Mouse (Mus musculus): ENCODE measurements at regions not wholly inside any gene's neighbourhood (a gene's known extent, or its start where the extent isn't known, plus 50 kb on each side); places are given as distances from the start of the nearest gene placed in this dataset.

DNA sequence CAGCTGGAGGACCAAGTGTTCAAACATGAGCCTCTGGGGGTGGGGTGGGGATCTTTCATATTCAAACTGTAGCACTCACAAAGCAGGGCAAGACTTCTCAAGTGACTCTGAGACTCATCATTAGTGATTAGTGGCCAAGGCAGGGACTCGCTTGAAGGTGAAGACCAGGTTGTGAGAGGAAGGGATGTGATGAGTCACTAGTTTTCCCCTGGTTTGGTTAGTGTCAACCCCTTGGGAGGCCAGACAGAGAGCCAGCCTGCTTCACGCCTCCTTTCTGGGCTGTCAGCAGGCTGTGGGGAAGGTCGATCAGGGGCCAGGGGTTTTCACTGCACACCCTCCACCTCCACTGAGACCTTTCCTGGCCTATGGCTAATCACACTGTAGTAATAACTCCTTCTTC is 65.2 kb downstream of the Slc30a10 start:
- DNase-seq (ENCODE audit: low read depth), result no peak

DNA sequence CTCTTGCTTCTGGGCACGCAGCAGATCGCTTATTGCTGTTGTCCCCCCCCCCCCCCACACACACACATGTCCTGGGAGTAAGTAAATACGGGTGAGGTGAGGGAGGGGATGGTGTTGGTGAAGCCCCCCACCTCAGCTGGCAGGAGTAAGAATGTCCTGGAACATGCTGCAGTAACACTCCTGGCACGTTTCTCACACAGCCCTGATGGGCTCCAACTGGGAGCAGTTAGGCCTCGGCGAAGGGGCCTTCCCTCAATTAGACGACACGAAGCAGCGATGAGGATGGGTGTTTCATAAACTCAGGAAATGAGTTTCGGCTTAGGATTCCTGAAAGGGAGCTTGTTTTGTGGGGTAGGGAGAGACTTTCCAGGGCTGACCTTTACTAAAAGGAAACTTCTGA is 69.4 kb downstream of the Slc30a10 start:
- no peak for DNase-seq (ENCODE audit: low read depth)

DNA sequence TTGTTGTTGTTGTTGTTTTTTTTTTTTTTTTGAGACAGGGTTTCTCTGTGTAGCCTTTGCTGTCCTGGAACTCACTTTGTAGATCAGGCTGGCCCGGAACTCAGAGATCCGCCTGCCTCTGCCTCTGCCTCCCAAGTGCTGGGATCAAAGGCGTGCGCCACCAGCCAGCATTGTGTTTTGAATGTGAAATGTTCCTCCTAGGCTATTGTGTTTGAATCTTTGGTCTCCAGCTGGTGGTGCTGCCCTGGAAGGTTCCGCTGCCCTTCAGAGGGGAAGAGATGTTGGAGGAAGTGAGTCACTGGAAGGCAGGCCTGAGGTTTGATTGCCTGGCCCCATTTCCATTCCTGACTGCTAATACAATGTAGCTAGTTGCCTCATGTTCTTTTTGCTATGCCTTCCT is 78.8 kb downstream of the Slc30a10 start:
- DNase-seq (ENCODE audit: low read depth), result no peak

DNA sequence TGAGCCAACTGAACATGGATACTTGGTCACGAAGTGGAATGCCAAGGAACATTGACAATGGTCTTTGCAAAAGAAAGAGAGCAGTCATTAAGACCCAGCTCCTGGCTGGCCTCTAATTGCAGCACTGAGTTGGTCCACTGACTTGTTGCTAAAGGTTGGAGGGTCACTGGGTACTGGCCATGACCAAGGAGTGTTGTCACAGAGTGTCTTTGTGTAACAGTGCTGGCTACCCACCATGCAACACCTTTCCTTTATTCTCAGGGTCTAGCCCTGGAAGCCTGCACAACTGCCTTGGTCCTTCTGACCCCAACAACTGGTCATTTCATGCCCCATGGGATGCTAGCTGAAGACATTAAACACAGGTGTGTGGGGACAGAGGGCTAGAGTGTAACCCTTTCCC is 79.5 kb downstream of the Slc30a10 start:
- DNase-seq (ENCODE audit: low read depth), result no peak

DNA sequence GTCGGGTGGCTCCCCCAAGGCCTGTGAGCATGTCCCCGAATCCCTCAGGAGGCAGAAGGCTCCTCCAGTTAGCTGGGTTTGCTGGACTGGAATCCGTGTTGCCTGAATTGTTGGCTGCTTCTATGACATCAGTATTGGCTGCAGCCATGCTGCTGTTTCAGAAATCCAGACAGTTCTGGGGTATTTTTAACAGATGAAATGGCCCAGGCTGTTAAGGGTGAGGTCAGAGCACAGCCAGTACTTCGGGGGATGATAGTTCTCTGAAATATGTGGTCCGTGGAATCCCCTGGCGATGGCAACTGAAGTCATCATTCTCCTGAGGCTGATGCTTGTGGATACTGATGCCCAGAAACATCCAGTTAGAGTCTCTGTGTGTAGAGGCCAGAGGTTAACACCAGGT is 80.7 kb downstream of the Slc30a10 start:
- no peak for DNase-seq (ENCODE audit: low read depth)

DNA sequence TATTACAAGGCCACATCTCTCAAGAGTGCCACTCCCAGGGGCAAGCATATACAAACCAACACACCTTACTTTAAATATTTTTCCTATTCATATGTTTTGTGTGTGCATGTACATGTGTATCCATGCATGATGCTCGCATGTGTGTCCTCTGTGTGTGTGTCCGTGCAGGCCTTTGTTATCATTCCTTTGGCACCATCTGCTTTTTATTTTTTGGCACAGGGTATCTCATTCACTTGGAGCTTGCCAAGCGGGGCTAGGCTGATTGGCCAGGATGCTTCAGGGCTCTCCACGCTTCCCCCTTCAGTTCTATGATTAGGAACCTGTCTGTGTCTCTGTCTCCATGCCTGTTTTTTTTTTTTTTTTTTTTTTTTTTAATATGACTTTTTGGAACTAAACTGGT is 82.6 kb downstream of the Slc30a10 start:
- no peak for DNase-seq (ENCODE audit: low read depth)

DNA sequence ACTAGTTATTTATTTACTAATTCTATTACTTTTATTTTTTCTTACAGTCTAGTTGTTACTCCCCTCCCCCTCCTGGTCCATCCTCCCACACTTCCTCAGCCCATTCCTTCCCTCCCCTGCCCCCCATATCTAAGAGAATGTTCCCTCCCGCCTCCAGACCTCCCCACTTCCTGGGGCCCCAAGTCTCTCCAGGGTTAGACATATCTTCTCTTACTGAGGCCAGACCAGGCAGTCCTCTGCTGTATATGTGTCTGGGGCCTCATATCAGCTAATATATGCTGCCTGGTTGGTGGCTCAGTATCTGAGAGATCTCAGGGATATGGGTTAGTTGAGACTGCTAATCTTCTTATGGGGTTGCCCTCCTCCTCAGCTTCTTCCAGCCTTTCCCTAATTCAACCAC is 84.8 kb downstream of the Slc30a10 start:
- no peak for DNase-seq (ENCODE audit: low read depth)

DNA sequence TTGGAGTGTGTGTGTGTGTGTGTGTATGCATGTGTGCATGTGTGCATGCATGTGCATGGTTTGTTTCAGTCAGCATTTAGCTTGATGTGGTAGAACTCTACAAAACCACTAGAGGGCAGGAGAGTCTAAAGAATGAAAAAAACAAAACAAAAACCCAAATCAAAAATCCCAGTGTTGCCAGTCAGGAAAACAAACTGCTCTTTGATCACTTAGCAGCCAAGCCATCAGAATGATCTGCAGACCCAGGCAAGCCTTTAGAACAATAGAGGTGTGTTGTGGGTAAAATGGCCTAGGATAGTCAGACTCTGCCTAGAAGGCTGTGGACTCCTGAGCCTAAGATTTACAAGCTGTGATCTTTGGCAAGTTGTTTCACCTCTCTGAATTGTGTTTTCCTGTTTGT is 91.7 kb downstream of the Slc30a10 start:
- DNase-seq (ENCODE audit: low read depth), result peak; percentile 1

DNA sequence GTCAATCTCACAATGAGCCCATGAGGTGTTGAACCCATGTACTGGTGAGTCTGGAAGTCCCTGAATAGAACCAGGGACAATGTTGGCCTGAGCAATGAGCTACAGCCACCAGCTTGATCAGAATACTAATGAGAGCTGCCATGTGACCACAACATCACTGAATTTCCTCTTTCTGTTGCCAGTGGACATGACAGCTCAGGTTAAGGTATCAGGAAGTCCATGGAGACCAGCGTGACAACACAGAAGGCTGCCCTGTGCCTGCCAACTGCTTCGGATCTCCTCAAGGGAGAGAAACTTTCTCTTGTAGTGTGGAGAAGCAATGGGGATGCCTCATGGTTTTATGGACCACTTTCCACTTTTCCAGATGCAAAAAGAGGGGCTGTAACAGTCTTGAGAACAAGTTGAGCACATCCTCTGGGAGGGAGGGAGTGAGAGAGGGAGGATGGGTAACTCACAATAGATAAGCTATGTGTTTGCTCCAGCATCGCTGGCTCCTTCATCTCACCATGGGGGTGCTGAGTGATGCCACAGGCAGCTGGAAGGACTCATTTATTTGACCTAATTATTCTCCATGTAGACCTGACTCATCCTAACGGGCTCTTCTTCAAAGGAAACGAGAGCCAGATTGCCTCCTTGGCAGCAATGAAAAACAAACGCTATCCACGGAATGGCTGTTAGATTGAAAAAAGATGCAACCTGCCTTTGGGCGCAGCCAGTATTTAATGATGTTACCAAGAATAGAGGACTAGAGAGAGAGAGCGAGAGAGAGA is 118.3 kb downstream of the Slc30a10 start:
- DNase-seq (ENCODE audit: low read depth), result no peak

DNA sequence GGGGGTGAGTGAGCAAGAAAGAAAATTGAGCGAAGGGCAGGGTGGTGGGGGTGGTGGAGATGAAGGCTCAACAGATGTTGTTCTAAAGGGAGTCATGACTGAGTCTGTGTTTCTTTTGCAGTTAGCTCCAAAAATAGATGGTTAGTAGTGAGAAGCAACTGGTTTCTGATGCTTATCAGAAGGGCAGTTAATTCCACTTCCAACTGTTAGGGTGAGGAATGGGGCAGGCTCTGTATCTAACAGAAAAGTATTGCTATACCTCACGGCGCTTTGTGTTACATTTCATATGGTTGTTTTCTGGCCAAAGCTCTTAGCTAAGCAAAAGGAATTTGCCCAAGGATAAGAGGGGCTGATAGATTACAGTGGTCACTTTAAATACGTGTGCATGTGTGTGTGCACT is 120.3 kb downstream of the Slc30a10 start:
- no peak for DNase-seq (ENCODE audit: low read depth)

DNA sequence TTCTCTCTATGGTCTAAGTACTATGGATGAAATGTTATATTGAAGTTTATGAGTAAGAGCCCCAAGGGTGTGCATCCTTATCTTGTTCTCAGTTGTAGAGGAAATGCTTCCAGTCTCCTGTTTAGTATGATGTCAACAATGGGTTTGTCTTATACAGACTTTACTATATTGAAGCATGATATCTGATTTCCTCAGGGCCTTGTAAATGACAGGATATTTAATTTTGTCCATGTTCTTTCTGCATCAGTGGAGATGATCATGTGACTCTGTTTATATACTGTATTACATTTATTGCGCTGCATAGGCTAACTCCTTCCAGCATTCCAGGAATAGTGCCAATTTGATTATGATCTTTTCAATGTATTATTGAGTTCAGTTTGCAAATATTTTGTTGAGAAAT is 125.2 kb downstream of the Slc30a10 start:
- no peak for DNase-seq (ENCODE audit: low read depth)

DNA sequence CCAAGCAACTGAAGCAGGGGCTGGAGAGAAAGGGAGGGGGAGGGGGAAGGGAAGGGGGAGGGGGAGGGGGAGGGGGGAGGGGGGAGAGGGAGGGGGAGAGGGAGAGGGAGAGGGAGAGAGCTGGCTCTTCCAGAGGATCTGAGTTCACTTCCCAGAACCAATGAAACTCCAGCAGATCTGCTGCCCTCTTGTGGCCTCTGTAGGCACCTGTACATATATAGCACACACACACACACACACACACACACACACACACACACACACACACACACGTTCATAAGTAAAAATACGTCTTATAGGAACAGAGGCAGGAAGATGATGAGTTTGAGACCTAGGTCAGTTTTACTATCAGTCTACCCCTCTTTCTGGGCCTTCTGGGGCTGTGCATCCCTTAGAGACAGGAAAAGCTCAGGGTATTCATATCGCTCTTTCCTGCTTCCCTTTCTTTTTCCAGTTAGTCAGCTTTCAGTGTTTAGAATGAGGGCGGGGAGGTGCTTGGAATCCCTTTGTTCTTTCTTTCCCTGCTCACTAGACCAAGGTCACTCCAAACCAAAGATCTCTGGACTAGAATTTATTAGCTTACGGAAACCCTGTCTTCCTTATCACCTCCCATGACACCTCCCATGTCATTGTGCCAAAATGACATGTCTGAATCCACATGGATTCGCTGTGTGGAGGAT is 130.7 kb downstream of the Slc30a10 start:
- DNase-seq (ENCODE audit: low read depth), result no peak

DNA sequence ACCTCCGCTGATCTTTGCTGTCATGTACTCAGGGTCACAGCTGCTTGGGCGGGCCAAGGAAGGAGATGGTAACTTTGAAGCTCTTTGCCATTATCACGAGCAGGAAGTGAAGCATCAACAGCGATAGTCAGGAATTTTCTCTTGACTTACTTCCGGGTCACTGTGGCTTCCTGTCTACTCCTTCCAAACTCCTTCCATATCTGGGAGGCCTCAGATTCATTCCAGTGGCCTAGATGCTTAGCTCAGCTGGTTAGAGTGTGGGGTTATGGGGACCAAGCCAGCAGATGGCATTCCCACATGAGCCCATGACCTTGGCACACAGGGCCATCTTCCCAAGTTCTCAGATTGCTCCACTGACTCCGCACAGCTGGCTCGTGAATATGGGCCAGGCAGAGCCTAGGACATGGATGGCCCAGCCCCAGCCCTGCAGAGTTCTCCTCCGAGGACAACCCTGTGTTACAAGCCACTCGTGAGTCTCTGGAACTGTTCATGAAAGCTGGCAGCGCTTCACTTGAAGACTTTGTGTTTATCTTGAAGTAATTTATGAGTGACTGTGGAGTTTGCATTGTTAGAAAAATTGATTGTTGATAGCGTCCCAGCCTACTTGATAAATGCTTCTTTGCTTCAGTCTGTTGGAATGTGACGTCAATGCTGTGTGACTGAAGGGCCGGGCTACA is 133.2 kb downstream of the Slc30a10 start:
- no peak for DNase-seq (ENCODE audit: low read depth)

DNA sequence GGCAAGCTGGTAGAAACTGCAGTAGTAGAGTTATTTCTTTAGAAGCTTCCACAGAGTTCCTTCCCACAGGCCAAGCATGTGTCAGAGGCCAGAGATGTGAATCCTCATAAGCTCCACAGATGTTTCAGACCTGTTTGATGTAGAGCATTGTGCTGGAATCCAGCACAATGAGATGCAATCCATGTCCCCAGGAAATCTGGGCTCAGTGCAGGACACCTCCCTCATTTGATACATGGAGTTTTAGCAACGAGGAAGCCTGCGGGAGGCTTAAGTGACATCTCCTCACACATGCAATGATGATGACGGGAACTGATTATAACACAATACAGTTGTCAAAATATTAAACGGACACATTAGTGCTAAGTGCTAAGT is 133.7 kb downstream of the Slc30a10 start:
- no peak for DNase-seq (ENCODE audit: low read depth)

DNA sequence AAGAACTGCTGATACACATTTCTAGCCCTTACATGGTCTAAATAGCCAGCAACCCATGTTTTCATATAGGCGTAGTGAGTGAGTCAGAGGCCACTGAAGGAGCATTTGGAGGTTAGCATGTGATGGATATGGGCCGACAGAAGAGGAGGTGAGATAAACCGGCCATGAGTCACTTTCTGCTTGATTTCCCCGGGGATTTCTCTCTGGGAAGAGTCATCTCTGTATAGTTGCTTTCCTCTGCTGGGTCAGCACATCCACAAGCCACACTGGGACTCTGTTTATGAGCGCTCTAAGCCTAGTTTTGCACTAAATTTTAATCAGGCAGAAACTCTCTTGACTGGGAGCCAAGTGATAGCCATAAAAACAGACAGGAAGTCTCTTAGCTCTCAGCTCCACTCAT is 142.2 kb downstream of the Slc30a10 start:
- no peak for DNase-seq (ENCODE audit: low read depth)

DNA sequence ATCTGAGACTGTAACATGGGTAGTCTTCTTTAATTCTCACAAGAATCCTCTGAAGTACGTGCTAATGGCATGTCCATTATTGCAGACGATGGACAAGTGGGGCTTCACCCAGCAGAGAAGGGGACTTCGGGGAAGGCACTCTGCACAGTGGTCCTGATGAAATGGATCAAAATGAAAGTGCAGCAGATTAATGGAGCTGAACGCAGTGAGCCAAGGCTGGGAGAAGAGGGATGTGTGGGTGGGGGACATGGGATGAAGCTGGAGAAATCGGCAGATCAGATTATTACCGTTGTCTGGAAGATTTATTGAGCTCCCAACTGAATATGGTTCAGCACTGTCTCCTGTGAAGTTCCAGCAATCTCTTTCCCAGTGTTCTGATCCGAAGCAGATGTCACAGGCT is 143.9 kb downstream of the Slc30a10 start:
- DNase-seq (ENCODE audit: low read depth), result no peak

DNA sequence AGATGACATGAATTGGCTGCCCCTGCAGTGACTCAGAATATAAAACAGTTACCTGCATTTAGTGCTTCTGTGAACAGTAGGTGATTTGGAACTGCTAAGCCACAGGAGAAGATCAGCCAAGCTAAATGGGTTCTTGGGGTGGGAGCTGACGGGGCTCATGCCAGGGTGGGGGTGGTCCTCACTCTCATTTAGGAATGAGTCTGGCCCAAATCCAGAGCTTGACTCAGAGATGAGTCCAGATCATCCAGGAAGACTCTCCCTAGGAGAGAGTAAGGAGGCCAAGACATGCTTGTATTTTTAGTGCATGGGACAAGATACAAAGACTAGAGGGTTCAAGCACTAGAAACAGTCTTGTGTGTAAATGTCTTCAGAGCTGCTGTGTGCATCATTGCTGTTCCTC is 146.5 kb downstream of the Slc30a10 start:
- no peak for DNase-seq (ENCODE audit: low read depth)

DNA sequence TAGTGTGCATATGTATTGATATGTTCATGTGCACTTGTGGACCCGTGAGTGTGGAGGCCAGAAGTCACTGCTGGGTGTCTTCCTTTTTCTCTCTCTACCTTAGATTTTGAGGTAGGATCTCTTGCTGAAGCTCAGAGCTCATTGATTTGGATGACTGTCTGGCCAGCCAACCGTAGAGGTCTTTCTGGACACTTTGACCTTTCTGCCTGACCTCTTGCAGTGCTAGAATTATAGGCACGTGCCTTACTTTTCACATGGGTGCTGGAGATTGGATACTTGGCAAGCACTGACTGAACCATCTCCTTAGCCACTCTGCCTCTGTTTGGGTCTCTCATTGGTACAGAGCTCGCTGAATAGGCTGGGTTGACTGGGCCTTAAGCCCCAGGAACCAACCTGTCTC is 151.3 kb downstream of the Slc30a10 start:
- no peak for DNase-seq (ENCODE audit: low read depth)

DNA sequence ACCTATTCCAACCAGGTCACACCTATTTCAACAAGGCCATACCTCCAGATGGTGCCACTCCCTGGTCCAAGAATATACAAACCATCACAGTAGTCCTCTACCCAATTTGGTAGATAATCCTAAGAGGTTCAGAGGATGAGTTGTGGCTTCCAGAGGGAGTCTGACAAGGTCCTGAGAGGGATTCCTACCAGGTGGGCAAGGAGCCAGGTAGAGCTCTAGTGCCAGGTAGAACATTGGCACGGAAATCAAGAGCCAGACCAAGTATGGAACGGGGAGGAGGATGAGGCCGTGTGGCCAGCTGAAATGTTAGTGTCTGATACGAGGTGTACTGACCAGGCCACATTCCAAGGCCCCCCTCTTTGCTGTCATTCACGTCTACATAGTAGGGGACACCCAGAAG is 153.0 kb downstream of the Slc30a10 start:
- DNase-seq (ENCODE audit: low read depth), result no peak

DNA sequence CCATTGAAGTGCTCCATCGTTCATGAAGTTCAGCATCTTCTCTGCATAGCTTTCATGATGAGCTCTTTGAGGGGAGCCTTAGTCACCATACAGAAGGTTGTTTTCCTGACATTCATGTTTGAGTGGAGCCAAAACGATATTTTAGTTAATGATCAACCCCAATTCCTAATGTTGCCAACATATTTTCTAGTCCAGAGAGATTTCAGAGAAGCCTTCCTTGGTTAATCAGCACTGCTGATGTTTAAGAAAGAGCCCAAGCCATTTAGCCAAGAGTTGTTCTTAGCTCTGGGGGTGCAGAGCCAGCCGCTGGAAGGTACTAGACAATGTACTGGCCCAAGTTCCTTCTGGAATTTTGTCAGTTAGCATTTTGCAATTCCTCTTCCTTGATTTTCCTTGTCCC is 153.8 kb downstream of the Slc30a10 start:
- DNase-seq (ENCODE audit: low read depth), result no peak

DNA sequence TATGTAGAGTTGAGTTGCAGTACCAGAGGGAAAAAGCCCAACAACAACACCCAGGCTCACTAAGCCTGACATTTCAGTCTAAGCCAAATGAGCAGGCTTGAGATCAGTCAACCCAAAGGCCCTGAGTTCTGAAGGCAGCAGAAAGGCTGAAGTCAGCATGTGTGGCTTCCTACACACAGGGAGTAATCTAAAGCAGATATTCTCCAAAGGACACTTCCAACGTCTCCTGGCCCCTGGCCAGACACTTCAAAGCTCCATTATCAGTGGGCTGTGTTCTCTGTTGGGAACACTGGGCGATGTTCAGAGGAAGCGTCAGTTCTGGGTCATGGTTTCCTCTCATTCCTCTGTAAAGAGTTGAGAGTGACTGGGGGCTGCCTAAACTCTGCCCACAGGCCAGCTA is 155.9 kb downstream of the Slc30a10 start:
- no peak for DNase-seq (ENCODE audit: low read depth)

DNA sequence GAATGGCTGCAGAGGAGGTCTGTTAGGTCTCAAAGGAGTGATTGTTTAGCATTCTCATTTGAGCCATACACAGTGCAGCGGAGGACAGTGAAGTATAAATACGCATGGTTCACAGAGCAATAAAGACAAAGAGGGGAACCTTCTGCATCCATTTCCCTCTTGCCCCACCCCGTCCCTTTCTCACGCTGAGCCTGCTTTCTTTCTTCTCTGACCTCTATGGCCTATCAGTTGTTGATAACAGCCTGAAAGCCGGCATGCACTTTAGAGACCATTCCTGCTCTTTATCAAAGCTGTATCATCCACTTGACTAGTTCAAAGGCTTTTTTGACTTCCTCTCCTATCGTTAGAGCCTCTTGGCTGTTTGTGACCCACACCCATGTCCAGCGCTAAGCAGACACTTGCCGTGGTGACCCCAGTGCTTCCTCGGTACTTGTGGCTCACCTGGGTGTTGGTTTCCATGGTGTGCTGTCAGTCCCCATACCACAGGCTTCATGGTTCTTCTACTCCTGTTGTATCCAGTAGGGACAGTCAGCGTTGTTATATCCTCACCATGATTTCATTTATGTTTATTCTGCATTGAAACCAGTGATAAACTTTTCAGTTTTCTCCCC is 161.3 kb downstream of the Slc30a10 start:
- no peak for DNase-seq (ENCODE audit: low read depth)

DNA sequence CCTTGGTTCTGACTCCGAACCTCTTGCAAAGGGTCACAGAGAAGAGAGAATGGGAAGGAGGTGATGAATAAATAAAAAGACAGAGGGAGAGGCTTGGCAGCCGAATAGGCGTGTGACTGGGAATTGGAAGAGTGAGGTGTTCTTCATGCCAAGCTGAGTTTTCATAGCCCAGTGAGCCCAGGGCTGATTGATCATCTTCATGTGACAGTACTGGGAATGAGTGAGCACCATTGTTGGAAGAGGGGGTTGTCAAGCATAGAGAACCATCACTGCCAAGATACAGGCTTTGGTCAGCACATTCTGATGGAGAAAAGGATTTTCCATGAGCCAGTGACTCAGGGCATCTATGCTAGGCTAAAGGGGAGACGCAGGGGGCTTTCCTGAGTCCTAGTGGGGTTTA is 163.0 kb downstream of the Slc30a10 start:
- DNase-seq (ENCODE audit: low read depth), result no peak

All from induced T-regulatory cell, adult 2 months (primary cell).